Mouse (Mus musculus): ENCODE data around the gene Kcnma1. TPM values are rescaled to one million over a fixed set of nuclear protein-coding genes. Genes with fewer than 3 reads are reported as not detected.

The Kcnma1 gene
- polyA plus RNA-seq, 1 experiment: not detected

DNA sequence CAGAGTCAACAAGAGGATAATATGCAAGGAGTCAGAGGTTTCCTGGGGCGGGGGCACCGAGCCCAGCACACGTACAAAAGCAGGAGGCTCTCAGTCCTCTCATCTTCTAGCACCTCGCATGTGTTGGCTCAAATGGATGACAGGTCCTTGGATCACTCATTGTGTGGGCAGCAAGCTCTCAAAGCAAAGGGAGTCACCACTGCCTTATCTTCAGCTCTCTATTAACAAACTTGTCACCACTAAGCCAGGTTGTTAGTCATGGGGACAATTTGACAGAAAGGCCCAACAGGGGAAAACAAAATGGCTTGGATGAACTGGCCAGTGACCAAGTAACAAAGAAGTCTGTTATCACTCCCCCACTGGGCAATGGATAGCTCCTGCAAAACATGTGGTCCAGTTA, 331.5 kb downstream of the Kcnma1 start:
- WGBS: 64% methylated on average over 4 of the region's 4 CpGs
- no peak overlapping the region for H3K27ac ChIP-seq (ENCODE audit: control insufficient read depth, insufficient read depth, low read depth, low read length, poor library complexity)
- no peak overlapping the region for H3K4me3 ChIP-seq (replicated peaks; ENCODE audit: control insufficient read depth, low read depth, low read length)
- TF ChIP-seq CTCF (IDR thresholded peaks at IDR 0.05; ENCODE audit: control insufficient read depth, insufficient read depth, low read length) (no peak), POLR2A (IDR thresholded peaks at IDR 0.05; ENCODE audit: borderline replicate concordance, control insufficient read depth, low read depth, low read length) (no peak)
- H3K4me1 ChIP-seq (ENCODE audit: control insufficient read depth, insufficient read depth, low read length): no peaks in the 10 kb centered on the region

DNA sequence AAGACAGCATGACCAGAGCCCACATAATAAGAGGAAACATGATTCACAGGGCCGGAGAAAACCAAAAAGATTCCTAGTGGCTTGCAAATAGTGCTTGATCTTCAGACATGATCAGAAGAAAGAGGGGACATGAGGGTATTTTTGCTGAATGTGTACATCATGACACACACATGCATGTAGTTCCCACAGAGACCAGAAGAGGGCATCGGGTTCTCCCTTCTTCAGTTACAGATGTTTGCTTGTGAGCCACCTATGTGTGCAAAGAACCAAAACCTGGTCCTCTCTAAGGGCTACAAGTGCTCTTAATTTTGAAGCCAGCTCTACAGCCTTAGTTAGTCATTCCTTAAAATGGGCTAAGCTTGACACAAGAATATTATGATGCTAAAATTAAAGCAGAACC, 334.9 kb downstream of the Kcnma1 start:
- no peak overlapping the region for H3K4me3 ChIP-seq (replicated peaks; ENCODE audit: control insufficient read depth, low read depth, low read length)
- H3K4me1 ChIP-seq (ENCODE audit: control insufficient read depth, insufficient read depth, low read length): no peaks in the 10 kb centered on the region
- 59% methylated on average over 2 of the region's 2 CpGs for WGBS
- TF ChIP-seq CTCF (IDR thresholded peaks at IDR 0.05; ENCODE audit: control insufficient read depth, insufficient read depth, low read length) (no peak), POLR2A (IDR thresholded peaks at IDR 0.05; ENCODE audit: borderline replicate concordance, control insufficient read depth, low read depth, low read length) (no peak)
- H3K27ac ChIP-seq (ENCODE audit: control insufficient read depth, insufficient read depth, low read depth, low read length, poor library complexity): no peak overlapping the region

GRCm38 (mm10) chr14:23666420-23666819, 347.9 kb downstream of the Kcnma1 start:
- TF ChIP-seq CTCF (IDR thresholded peaks at IDR 0.05; ENCODE audit: control insufficient read depth, insufficient read depth, low read length) (no peak), POLR2A (IDR thresholded peaks at IDR 0.05; ENCODE audit: borderline replicate concordance, control insufficient read depth, low read depth, low read length) (no peak)
- H3K27ac ChIP-seq (ENCODE audit: control insufficient read depth, insufficient read depth, low read depth, low read length, poor library complexity): no peak overlapping the region
- 71% methylated on average over 3 of the region's 3 CpGs for WGBS

DNA sequence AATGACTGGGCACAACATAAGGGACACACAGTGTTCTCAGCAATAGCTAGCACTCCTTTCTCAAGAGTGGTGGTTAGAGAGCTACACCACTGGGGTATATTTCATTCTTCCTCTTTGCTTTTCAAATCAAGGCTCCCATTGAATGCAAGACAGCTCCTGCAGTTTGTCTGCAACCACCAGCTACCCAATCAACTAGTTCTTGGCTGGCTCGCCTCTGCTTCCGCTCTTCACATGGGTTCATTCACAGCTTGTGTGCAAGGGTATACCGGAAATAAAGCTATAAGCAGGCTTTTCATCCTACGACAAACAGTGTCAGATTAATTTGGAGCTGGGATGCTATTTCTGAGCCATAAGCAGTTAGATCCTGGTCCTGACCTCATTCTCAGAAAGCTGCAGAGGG, 362.6 kb downstream of the Kcnma1 start:
- no peak overlapping the region for H3K27ac ChIP-seq (ENCODE audit: control insufficient read depth, insufficient read depth, low read depth, low read length, poor library complexity)
- WGBS: 77% methylated on average over 4 of the region's 4 CpGs
- TF ChIP-seq CTCF (IDR thresholded peaks at IDR 0.05; ENCODE audit: control insufficient read depth, insufficient read depth, low read length) (no peak), POLR2A (IDR thresholded peaks at IDR 0.05; ENCODE audit: borderline replicate concordance, control insufficient read depth, low read depth, low read length) (no peak)
- H3K4me1 ChIP-seq (ENCODE audit: control insufficient read depth, insufficient read depth, low read length): no peaks in the 10 kb centered on the region
- no peak overlapping the region for H3K4me3 ChIP-seq (replicated peaks; ENCODE audit: control insufficient read depth, low read depth, low read length)

More at GRCm38 (mm10) chr14:23666420-23666819, 347.9 kb downstream of the Kcnma1 start:
- Histone ChIP-seq H3K4me1 (ENCODE audit: control insufficient read depth, insufficient read depth, low read length) (no peaks in the 10 kb centered on the region), H3K4me3 (replicated peaks; ENCODE audit: control insufficient read depth, low read depth, low read length) (no peak overlapping the region)

- Histone ChIP-seq H3K4me1 (ENCODE audit: control insufficient read depth, insufficient read depth, low read length) (no peaks in the 10 kb centered on the region), H3K4me3 (replicated peaks; ENCODE audit: control insufficient read depth, low read depth, low read length) (no peak overlapping the region), H3K27ac (ENCODE audit: control insufficient read depth, insufficient read depth, low read depth, low read length, poor library complexity) (no peak overlapping the region)
- 83% methylated on average over 3 of the region's 3 CpGs for WGBS
- TF ChIP-seq POLR2A (IDR thresholded peaks at IDR 0.05; ENCODE audit: borderline replicate concordance, control insufficient read depth, low read depth, low read length) (no peak), CTCF (IDR thresholded peaks at IDR 0.05; ENCODE audit: control insufficient read depth, insufficient read depth, low read length) (no peak)
These were observed 364.2 kb downstream of the Kcnma1 start for GRCm38 (mm10) chr14:23650126-23650525.

DNA sequence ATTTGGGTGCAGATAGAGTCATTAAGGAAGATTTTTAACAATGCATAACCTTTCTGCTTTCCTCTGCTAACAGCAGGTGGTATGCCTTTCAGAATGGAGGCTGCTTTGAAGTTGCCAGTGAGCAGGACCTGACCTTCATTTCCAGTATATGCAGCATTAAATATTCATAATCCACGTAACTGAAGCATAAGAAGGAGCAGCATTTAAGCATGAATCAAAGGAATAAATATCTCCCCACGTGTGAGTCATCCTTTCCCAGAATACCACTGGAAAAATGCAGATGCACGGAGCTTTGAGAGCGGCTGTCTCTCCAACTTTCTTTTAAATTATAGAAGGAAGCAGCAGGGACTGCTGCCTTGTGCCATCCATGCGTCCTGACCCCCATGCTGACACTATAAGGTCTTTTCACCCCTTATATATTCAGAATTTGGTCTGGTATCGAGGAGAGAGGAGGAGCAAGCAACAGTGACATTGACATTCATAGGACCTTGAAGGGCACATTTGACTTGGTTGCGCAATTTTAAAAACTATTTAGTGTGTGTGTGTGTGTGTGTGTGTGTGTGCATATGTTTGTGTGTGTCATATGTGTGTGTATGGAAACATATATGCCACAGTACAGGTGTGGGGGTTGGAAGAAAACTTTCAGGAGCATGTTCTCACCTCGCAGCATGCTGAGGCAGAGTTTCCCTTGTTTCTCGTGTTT, 368.8 kb downstream of the Kcnma1 start:
- TF ChIP-seq CTCF (IDR thresholded peaks at IDR 0.05; ENCODE audit: control insufficient read depth, insufficient read depth, low read length) (no peak), POLR2A (IDR thresholded peaks at IDR 0.05; ENCODE audit: borderline replicate concordance, control insufficient read depth, low read depth, low read length) (no peak)
- Histone ChIP-seq H3K4me1 (ENCODE audit: control insufficient read depth, insufficient read depth, low read length) (no peaks in the 10 kb centered on the region), H3K4me3 (replicated peaks; ENCODE audit: control insufficient read depth, low read depth, low read length) (no peak overlapping the region), H3K27ac (ENCODE audit: control insufficient read depth, insufficient read depth, low read depth, low read length, poor library complexity) (no peak overlapping the region)
- 70% methylated on average over 9 of the region's 9 CpGs for WGBS

GRCm38 (mm10) chr14:23643162-23643561, 371.1 kb downstream of the Kcnma1 start:
- Histone ChIP-seq H3K4me1 (ENCODE audit: control insufficient read depth, insufficient read depth, low read length) (no peaks in the 10 kb centered on the region), H3K4me3 (replicated peaks; ENCODE audit: control insufficient read depth, low read depth, low read length) (no peak overlapping the region), H3K27ac (ENCODE audit: control insufficient read depth, insufficient read depth, low read depth, low read length, poor library complexity) (no peak overlapping the region)
- 82% methylated on average over 3 of the region's 3 CpGs for WGBS
- TF ChIP-seq CTCF (IDR thresholded peaks at IDR 0.05; ENCODE audit: control insufficient read depth, insufficient read depth, low read length) (no peak), POLR2A (IDR thresholded peaks at IDR 0.05; ENCODE audit: borderline replicate concordance, control insufficient read depth, low read depth, low read length) (no peak)

- 36% methylated on average over 2 of the region's 2 CpGs for WGBS
- TF ChIP-seq CTCF (IDR thresholded peaks at IDR 0.05; ENCODE audit: control insufficient read depth, insufficient read depth, low read length) (no peak), POLR2A (IDR thresholded peaks at IDR 0.05; ENCODE audit: borderline replicate concordance, control insufficient read depth, low read depth, low read length) (no peak)
These were observed 373.6 kb downstream of the Kcnma1 start for GRCm38 (mm10) chr14:23640665-23641064.

More at GRCm38 (mm10) chr14:23640665-23641064, 373.6 kb downstream of the Kcnma1 start:
- H3K4me3 ChIP-seq (replicated peaks; ENCODE audit: control insufficient read depth, low read depth, low read length): no peak overlapping the region
- no peak overlapping the region for H3K27ac ChIP-seq (ENCODE audit: control insufficient read depth, insufficient read depth, low read depth, low read length, poor library complexity)
- H3K4me1 ChIP-seq (ENCODE audit: control insufficient read depth, insufficient read depth, low read length): no peaks in the 10 kb centered on the region
